Mouse (Mus musculus) monocyte, adult 59 days (primary cell): ENCODE measurements around the gene Tnni3k. TPM values are rescaled to one million over a fixed set of nuclear protein-coding genes. Genes with fewer than 3 reads are reported as not detected.

ENCODE experiments used
- total RNA-seq, 2 experiments: library from RNA; stranded (reverse); gene quantifications; one replicate each; pipeline ENCODE4 v1.2.4; 2023

Tnni3k gene
- total RNA-seq, result not detected

DNA sequence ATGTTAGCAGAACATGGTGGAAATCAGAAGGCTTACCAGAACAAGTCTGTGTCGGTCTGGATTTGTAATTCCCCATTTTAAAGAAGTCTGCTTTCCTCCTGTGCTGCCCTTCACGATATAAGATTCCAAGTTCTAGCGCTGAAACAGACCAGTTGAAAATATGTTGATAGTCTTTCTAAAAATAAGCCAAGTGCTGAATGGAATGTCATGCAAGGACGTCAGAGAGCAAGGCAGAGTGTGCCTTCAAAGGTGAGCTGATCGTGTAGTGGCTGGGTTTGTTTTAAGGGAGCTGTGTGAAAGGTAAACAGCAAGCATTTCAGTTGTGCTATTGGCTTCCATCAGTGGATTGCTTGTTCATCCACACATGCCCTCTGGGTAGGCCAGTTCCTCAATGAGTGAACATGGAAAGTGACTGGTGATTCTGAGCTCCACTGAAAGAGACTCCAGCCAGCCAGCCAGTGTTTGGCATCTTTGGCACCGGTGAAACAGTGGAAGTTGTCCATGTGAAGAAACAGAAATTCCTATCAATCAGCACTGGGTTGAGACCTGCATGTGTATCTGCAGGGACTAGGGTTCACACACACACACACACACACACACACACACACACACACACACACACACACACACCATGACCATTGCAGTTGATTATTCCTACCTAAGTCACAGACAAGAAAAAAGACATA, at the start of gene Tnni3k:
Tnni3k (minus strand) TSS at position 177 of the 686 bp plus-strand sequence.

GRCm38 (mm10) chr3:155093116-155093956, 38.1 kb upstream of the Tnni3k start, which contains the start of the genes Fpgt and Lrriq3:
Gene Fpgt, minus strand, starts transcription at chr3:155093403.
Gene Lrriq3, plus strand, starts transcription at chr3:155093434.

Other genes starting within 250 kb of the Tnni3k start
- gene Fpgt, start 38.0 kb upstream of the Tnni3k start, total RNA-seq, result 1 to 10 TPM; 8.5 to 8.6 TPM
- gene Lrriq3, start 38.0 kb upstream of the Tnni3k start, total RNA-seq, result under 1 TPM; 0.27 to 0.86 TPM